Mouse (Mus musculus): ENCODE results near the gene Ttll10. TPM values are rescaled to one million over a fixed set of nuclear protein-coding genes. Genes with fewer than 3 reads are reported as not detected.

Ttll10 gene
- polyA plus RNA-seq, 1 experiment = 9.1 TPM

DNA sequence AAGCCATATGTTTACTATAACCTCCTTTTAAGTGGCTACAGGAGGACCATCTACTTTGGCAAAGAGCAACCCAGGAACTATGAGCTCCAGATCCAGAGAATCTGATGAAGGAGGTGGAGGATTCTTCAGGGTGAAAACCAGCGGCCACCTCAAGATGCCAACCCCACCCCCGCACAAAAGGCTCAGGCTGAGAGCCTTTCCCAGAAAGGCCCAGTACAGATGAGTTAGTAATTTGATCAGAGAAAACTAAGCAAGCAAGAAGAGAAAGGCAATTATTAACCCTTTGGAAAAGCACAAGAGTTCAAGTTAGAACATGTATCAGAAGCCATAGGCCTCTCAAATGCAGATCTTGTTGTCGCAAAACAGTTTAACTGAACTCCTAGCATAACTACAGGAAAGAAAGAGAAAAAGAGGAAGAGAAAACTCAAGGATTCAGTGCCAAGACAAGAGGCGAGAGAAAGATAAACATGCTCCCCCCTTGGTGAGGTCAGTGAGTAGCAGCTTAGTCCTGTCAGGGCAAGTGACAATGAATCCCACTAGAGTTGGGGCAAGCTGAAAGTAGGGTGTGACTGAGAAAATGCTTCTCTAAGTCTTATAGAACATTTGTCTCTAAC is 23.5 kb upstream of the Ttll10 start:
- Histone ChIP-seq H3K4me1 (ENCODE audit: control insufficient read depth, insufficient read depth, insufficient read length, low read length) (peaks cover 16% of the 10 kb centered on the region; the same call in 1 of the 2 replicates), H3K27me3 (ENCODE audit: control insufficient read depth, insufficient read depth, low read length) (no peaks in the 10 kb centered on the region), H3K36me3 (ENCODE audit: control insufficient read depth, insufficient read depth, low read length) (no peaks in the 10 kb centered on the region), H3K4me3 (ENCODE audit: low read depth, low read length) (no peak overlapping the region), H3K27ac (ENCODE audit: insufficient read depth, low read depth, low read length) (no peak overlapping the region)
- TF ChIP-seq CTCF (IDR thresholded peaks at IDR 0.05; ENCODE audit: extremely low read depth, insufficient read length, insufficient replicate concordance, low read depth, low read length) = no peak
- TF ChIP-seq POLR2A (IDR thresholded peaks at IDR 0.05; ENCODE audit: low read depth, low read length) = no peak
- 66% methylated on average over 4 of the region's 4 CpGs for WGBS

DNA sequence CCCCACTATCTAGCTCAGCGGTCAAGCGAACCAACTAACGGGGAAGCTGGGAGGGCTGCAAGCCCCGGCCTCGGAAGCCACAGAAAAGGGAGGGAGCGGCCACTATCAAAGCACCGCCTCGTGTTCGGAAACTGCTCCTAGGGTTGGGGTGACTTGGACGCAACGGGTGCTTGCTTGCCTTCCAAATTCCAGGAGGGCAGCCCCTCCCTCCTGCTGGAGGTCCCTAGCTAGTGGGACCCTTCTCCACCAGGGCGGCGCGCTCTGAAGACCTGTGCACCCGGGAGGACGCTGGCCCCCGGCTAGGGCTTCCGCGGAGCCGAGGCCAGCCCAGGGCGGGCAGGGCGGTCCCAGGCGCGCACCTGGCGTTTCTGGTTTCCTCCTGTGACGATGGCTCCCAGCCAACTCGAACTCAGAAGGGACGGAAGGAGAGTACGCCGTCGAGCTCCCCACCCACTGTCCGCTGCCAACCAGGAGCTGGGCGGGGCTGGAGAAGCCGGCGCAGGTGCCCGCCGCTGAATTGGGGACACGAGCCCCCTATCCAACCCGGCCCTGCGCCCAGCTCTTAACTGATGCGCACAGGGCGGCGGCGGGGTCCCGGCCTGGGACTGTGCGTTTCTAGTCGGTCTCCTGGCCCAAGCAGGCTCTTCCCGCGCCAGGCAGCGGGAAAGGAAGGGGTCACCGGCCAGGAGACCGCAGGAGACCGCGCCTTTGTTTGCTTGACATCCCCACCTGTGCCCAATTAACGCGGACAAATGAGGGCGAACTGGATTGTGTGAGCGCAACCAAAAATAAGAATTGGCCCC is 18.5 kb upstream of the Ttll10 start:
- peak overlapping the region; percentile 93 for H3K27ac ChIP-seq (ENCODE audit: insufficient read depth, low read depth, low read length)
- no peaks in the 10 kb centered on the region for H3K27me3 ChIP-seq (ENCODE audit: control insufficient read depth, insufficient read depth, low read length)
- H3K36me3 ChIP-seq (ENCODE audit: control insufficient read depth, insufficient read depth, low read length) = no peaks in the 10 kb centered on the region
- 1% methylated on average over 58 of the region's 58 CpGs for WGBS
- H3K4me3 ChIP-seq (ENCODE audit: low read depth, low read length) = peak overlapping the region; percentile 76
- peaks cover 22% of the 10 kb centered on the region for H3K4me1 ChIP-seq (ENCODE audit: control insufficient read depth, insufficient read depth, insufficient read length, low read length)
- TF ChIP-seq CTCF (IDR thresholded peaks at IDR 0.05; ENCODE audit: extremely low read depth, insufficient read length, insufficient replicate concordance, low read depth, low read length) (no peak), POLR2A (IDR thresholded peaks at IDR 0.05; ENCODE audit: low read depth, low read length) (peak; percentile 80; the same call in 1 of the 2 replicates)

DNA sequence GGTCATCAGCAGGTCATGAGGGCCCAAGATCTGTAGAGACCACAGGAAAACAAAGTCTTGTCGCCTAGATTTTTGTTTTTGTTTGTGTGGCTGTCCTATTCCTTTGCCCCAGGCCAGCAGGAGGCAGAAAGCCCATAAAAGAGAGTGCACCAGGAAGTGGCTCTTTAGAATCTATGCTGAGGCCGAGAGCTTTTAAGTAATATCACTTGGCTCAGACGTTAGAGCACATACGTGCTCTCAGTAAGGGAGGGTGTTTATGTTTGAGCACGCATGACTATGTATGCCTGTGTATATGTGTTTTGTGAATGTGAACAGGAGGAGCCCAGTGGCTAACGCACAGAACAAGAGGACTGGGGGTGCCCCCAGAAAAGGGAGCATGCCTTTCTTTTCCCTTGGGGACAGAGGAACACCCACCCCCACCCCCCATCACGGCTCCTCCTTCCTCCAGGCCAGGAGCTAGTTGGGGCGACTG is 17.7 kb upstream of the Ttll10 start:
- 2% methylated on average over 8 of the region's 8 CpGs for WGBS

DNA sequence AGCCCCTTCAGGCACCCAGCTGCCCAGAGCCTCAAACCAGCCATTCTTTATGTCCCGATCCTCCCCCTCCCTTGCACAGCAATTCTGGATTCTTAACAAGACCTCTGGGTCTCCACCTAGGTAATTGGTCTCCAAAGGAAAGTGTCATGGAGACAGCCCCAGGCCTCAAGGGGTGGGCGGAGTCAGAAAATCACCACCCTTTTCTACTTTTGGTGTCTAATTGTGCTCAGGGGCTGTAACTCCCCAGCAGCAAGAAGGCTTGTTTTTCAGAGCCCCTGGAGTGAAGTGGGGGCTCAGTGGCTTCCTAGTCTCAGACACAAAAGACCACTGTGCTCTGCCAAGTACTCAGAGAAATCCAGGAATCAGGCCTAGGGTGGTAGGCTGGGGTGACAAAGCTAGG is 11.5 kb upstream of the Ttll10 start:
- Histone ChIP-seq H3K36me3 (ENCODE audit: control insufficient read depth, insufficient read depth, low read length) (no peaks in the 10 kb centered on the region), H3K4me1 (ENCODE audit: control insufficient read depth, insufficient read depth, insufficient read length, low read length) (peaks cover 7% of the 10 kb centered on the region; the same call in 1 of the 2 replicates), H3K4me3 (ENCODE audit: low read depth, low read length) (no peak overlapping the region), H3K27ac (ENCODE audit: insufficient read depth, low read depth, low read length) (no peak overlapping the region), H3K27me3 (ENCODE audit: control insufficient read depth, insufficient read depth, low read length) (no peaks in the 10 kb centered on the region)
- WGBS = 93% methylated on average over 2 of the region's 2 CpGs
- no peak for TF ChIP-seq POLR2A (IDR thresholded peaks at IDR 0.05; ENCODE audit: low read depth, low read length)
- no peak for TF ChIP-seq CTCF (IDR thresholded peaks at IDR 0.05; ENCODE audit: extremely low read depth, insufficient read length, insufficient replicate concordance, low read depth, low read length)

More for the DNA sequence above, 17.7 kb upstream of the Ttll10 start:
- Histone ChIP-seq H3K27ac (ENCODE audit: insufficient read depth, low read depth, low read length) (peak overlapping the region; percentile 93), H3K27me3 (ENCODE audit: control insufficient read depth, insufficient read depth, low read length) (no peaks in the 10 kb centered on the region), H3K4me1 (ENCODE audit: control insufficient read depth, insufficient read depth, insufficient read length, low read length) (peaks cover 22% of the 10 kb centered on the region), H3K36me3 (ENCODE audit: control insufficient read depth, insufficient read depth, low read length) (no peaks in the 10 kb centered on the region), H3K4me3 (ENCODE audit: low read depth, low read length) (peak overlapping the region; percentile 76)
- TF ChIP-seq POLR2A (IDR thresholded peaks at IDR 0.05; ENCODE audit: low read depth, low read length) = no peak
- TF ChIP-seq CTCF (IDR thresholded peaks at IDR 0.05; ENCODE audit: extremely low read depth, insufficient read length, insufficient replicate concordance, low read depth, low read length) = peak; percentile 23; the same call in 1 of the 2 replicates

DNA sequence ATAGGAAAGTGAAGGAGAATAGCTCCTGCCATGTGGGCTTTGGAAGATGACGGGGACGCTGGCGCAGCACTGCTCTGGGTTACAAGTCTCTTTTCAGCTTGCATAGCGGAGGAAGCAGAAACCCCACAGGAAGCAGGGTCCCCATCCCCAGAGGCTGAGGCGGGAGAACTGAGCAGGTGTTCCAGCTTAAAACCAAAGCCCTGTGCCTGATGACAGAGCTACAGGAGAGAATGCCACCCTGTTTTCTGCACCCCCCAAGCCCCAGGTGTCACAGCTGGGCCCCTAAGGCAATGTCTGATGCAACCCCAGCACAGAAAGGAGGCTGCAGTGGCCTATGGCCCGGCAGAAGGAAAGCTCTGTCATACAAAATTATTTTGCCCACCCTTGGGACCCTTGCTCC is 11.1 kb upstream of the Ttll10 start:
- TF ChIP-seq CTCF (IDR thresholded peaks at IDR 0.05; ENCODE audit: extremely low read depth, insufficient read length, insufficient replicate concordance, low read depth, low read length) (no peak), POLR2A (IDR thresholded peaks at IDR 0.05; ENCODE audit: low read depth, low read length) (no peak)
- Histone ChIP-seq H3K27ac (ENCODE audit: insufficient read depth, low read depth, low read length) (no peak overlapping the region), H3K4me3 (ENCODE audit: low read depth, low read length) (no peak overlapping the region), H3K36me3 (ENCODE audit: control insufficient read depth, insufficient read depth, low read length) (no peaks in the 10 kb centered on the region), H3K27me3 (ENCODE audit: control insufficient read depth, insufficient read depth, low read length) (no peaks in the 10 kb centered on the region), H3K4me1 (ENCODE audit: control insufficient read depth, insufficient read depth, insufficient read length, low read length) (peaks cover 11% of the 10 kb centered on the region; the same call in 1 of the 2 replicates)
- WGBS = 77% methylated on average over 6 of the region's 6 CpGs

DNA sequence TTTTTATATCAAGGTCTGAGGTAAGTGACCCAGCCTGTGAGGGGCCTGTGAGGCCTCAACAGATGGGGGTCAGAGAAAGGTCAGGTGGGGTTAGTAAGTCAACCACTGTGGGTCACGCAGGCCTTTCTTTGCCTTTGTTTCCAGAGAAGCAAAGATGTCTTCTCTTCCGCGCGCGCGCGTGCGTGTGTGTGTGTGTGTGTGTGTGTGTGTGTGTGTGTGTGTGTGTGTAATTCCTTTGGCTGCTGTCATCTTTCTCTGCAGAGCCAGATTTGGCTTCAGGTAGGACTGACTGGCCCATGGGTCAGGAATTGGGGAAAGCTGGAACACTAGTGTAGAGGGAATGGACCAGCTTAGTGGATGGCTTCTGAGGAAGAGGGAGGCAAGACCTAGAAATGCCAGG is 10.5 kb upstream of the Ttll10 start:
- Histone ChIP-seq H3K4me3 (ENCODE audit: low read depth, low read length) (no peak overlapping the region), H3K27me3 (ENCODE audit: control insufficient read depth, insufficient read depth, low read length) (no peaks in the 10 kb centered on the region), H3K36me3 (ENCODE audit: control insufficient read depth, insufficient read depth, low read length) (no peaks in the 10 kb centered on the region), H3K27ac (ENCODE audit: insufficient read depth, low read depth, low read length) (no peak overlapping the region), H3K4me1 (ENCODE audit: control insufficient read depth, insufficient read depth, insufficient read length, low read length) (peaks cover 15% of the 10 kb centered on the region; the same call in 1 of the 2 replicates)
- TF ChIP-seq CTCF (IDR thresholded peaks at IDR 0.05; ENCODE audit: extremely low read depth, insufficient read length, insufficient replicate concordance, low read depth, low read length) = no peak
- no peak for TF ChIP-seq POLR2A (IDR thresholded peaks at IDR 0.05; ENCODE audit: low read depth, low read length)
- 96% methylated on average over 8 of the region's 8 CpGs for WGBS

All from small intestine, adult 2 months (tissue).